Comparison of ENCODE assay signal across 13 mouse cellular contexts in genomic region chr17:73811566-73811965, GRCm38 (mm10). TPM values are rescaled to one million over a fixed set of nuclear protein-coding genes. Genes with fewer than 3 reads are reported as not detected.
DNase-seq lines count a peak whose midpoint lies in the region; ATAC-seq and TF ChIP-seq lines count a peak whose summit lies in the region.
"Had no signal": no experiment of that assay in that cellular context is flagged by ENCODE, and none has a peak within 500 bp of the region (broad histone marks: within the 10 kb centered on the region; RNA-seq: fewer than 3 reads in every experiment).

No protein-coding gene starts in this region.

- peak overlapping the region; percentile 32; the same call in 1 of the 2 replicates for H3K27ac ChIP-seq in left cerebral cortex, adult 2 months
- 0 out of 2 replicates have a peak overlapping the region, but pooled peaks have one; percentile 33 for H3K27ac ChIP-seq in embryonic facial prominence, embryonic 13.5 days
- H3K27ac ChIP-seq: forebrain, embryonic 15.5 days; hindbrain, embryonic 12.5 days; limb, embryonic 13.5 days had no signal

- no peak overlapping the region for H3K4me3 ChIP-seq in left cerebral cortex, adult 2 months
- no peak overlapping the region for H3K4me3 ChIP-seq in embryonic facial prominence, embryonic 13.5 days
- H3K4me3 ChIP-seq: forebrain, embryonic 15.5 days; hindbrain, embryonic 12.5 days; limb, embryonic 13.5 days had no signal

- H3K36me3 ChIP-seq in embryonic facial prominence, embryonic 13.5 days, result no peaks in the 10 kb centered on the region
- H3K36me3 ChIP-seq: forebrain, embryonic 15.5 days; hindbrain, embryonic 12.5 days; limb, embryonic 13.5 days had no signal

- ATAC-seq in embryonic facial prominence, embryonic 13.5 days (ENCODE audit: insufficient number of reproducible peaks, insufficient read depth, low FRiP score, low TSS enrichment, low read depth), result 0 out of 2 replicates have a peak, but pooled peaks have one; percentile 2
- ATAC-seq in erythroid progenitor cell, adult 5-6 weeks (replicated peaks; ENCODE audit: low FRiP score, poor library complexity, severe bottlenecking), result no peak
- ATAC-seq: forebrain, embryonic 15.5 days; midbrain, embryonic 16.5 days had no signal

- no peak for TF ChIP-seq CTCF in left cerebral cortex, adult 2 months (IDR thresholded peaks at IDR 0.05)

- intact Hi-C loops in left cerebral cortex, adult 2 months (cut with DNase I), result no loop called here
- intact Hi-C loops in left cerebral cortex, postnatal 36 days (cut with DNase I), result no loop called here
- intact Hi-C loops in left cerebral cortex, postnatal 10 days (cut with DNase I), result no loop called here

- no peaks in the 10 kb centered on the region for H3K27me3 ChIP-seq in embryonic facial prominence, embryonic 13.5 days
- H3K27me3 ChIP-seq: forebrain, embryonic 15.5 days; hindbrain, embryonic 12.5 days; limb, embryonic 13.5 days had no signal

- H3K9me3 ChIP-seq in embryonic facial prominence, embryonic 13.5 days, result no peaks in the 10 kb centered on the region
- H3K9me3 ChIP-seq: forebrain, embryonic 15.5 days; hindbrain, embryonic 12.5 days; limb, embryonic 13.5 days had no signal

- peak; percentile 88 for DNase-seq in gastrocnemius, adult 18-20 months (ENCODE audit: low spot score)
- DNase-seq in gastrocnemius, postnatal 4 days (ENCODE audit: low spot score in 2 of 2), result no peak
- no peak for DNase-seq in left cerebral cortex, adult 2 months (ENCODE audit: extremely low spot score in 1 of 2, low spot score in 2 of 2)
- no peak for DNase-seq in left cerebral cortex, postnatal 36 days (ENCODE audit: low spot score in 2 of 2)
- peak; percentile 67 for DNase-seq in lung, postnatal 36 days
- DNase-seq in left cerebral cortex, postnatal 10 days (ENCODE audit: extremely low spot score in 1 of 2, low spot score in 2 of 2), result no peak
- DNase-seq: cerebellum, adult 11-12 months had no signal

- H3K4me1 ChIP-seq in embryonic facial prominence, embryonic 13.5 days, result peaks cover 11% of the 10 kb centered on the region
- H3K4me1 ChIP-seq: forebrain, embryonic 15.5 days had no signal

- H3K9ac ChIP-seq in embryonic facial prominence, embryonic 13.5 days, result no peak overlapping the region
- H3K9ac ChIP-seq: forebrain, embryonic 15.5 days; hindbrain, embryonic 12.5 days; limb, embryonic 13.5 days had no signal

- H3K4me2 ChIP-seq in embryonic facial prominence, embryonic 13.5 days, result no peak overlapping the region
- H3K4me2 ChIP-seq: forebrain, embryonic 15.5 days; hindbrain, embryonic 12.5 days; limb, embryonic 13.5 days had no signal

- WGBS in embryonic facial prominence, embryonic 13.5 days, result 33% methylated on average over 5 of the region's 5 CpGs

RNA-seq across cellular contexts. Expression of gene Ehd3, which starts 7.6 kb away (rescaled TPM):
- total RNA-seq in gastrocnemius, adult 18-20 months (2021), result 1 to 10 TPM; 5.9 to 6.3 TPM
- 1 to 10 TPM; 7.0 to 7.6 TPM for total RNA-seq in gastrocnemius, postnatal 4 days (2021)
- total RNA-seq in left cerebral cortex, adult 2 months (2021), result 10 to 100 TPM; 73.5 to 89.4 TPM
- 10 to 100 TPM; 81.7 to 82.3 TPM for total RNA-seq in left cerebral cortex, postnatal 36 days (2021)
- 4.3 and 4.9 TPM in 2 replicates for polyA plus RNA-seq in embryonic facial prominence, embryonic 13.5 days (2015; fragmentation: Nextera tagmentation; extraction: Ambion mirVana)
- 10 to 100 TPM; 68.0 to 73.2 TPM for total RNA-seq in left cerebral cortex, postnatal 10 days (2021)
- total RNA-seq in erythroid progenitor cell, adult 5-6 weeks (2015; ENCODE audit: low replicate concordance), result 1.4 TPM in 1 of 2 replicates, not detected in the other
- total RNA-seq in erythroid progenitor cell, adult 5-6 weeks (2017; ENCODE audit: low replicate concordance), result 0.77 and 1.3 TPM in 2 replicates

Comparison
In these comparisons a context has a peak if more than half of its experiments do, and no peak if none do; other contexts are left out.
1. DNase-seq: peak in gastrocnemius, adult 18-20 months (single experiment) and lung, postnatal 36 days (single experiment); none in gastrocnemius, postnatal 4 days (0 of 2), left cerebral cortex, adult 2 months (0 of 2), left cerebral cortex, postnatal 36 days (0 of 2) and left cerebral cortex, postnatal 10 days (0 of 2).
2. RNA of gene Ehd3, which starts 7.6 kb away (total RNA-seq): 73.5 to 89.4 TPM in left cerebral cortex, adult 2 months, 81.7 to 82.3 TPM in left cerebral cortex, postnatal 36 days and 68.0 to 73.2 TPM in left cerebral cortex, postnatal 10 days; 7.0 to 7.6 TPM in gastrocnemius, postnatal 4 days, 5.9 to 6.3 TPM in gastrocnemius, adult 18-20 months and 0.77 to 1.4 TPM in erythroid progenitor cell, adult 5-6 weeks; every median in the first group is over 4 times any median in the second.